Comparison of ENCODE assay signal across 9 mouse cellular contexts in the genomic region with DNA sequence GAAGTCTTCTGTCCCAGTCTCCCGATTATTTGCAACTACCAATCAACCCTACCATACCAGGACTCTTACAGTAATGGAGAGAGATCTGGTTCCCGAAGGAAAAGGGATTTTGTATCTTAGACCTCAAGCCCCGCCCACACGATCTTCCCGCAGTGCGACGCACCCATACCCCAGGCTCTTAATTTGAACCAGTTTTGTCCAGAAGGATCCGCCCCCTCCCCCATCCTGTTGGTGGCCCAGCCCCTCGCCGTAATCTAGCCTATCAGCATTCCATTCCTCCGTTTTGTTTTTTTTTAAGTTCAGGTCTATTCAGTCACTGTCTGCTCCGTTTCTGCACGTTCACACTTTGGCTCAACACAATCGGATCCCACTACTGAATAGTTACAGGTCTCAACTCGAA. TPM values are rescaled to one million over a fixed set of nuclear protein-coding genes. Genes with fewer than 3 reads are reported as not detected.
A peak's percentile ranks its signal among the peaks of the same experiment; 100 is the strongest.
DNase-seq lines count a peak whose midpoint lies in the region; ATAC-seq and TF ChIP-seq lines count a peak whose summit lies in the region.
"Had no signal": no experiment of that assay in that cellular context is flagged by ENCODE, and none has a peak within 500 bp of the region (broad histone marks: within the 10 kb centered on the region; RNA-seq: fewer than 3 reads in every experiment).

No protein-coding gene starts in this region.

- peak overlapping the region; percentile 84 for H3K4me2 ChIP-seq in forebrain, embryonic 15.5 days (replicated peaks)
- H3K4me2 ChIP-seq in intestine, embryonic 15.5 days (replicated peaks): peak overlapping the region; percentile 66
- peak overlapping the region; percentile 67 for H3K4me2 ChIP-seq in liver, embryonic 11.5 days
- peak overlapping the region; percentile 86 for H3K4me2 ChIP-seq in myocyte (ENCODE audit: low read depth)

- DNase-seq in left cerebral cortex, postnatal 14 days (ENCODE audit: low spot score in 2 of 2): peak; percentile 72 to 94
- no peak for DNase-seq in left cerebral cortex, adult 8-10 months (ENCODE audit: low spot score in 2 of 2)
- DNase-seq in brain, embryonic 14.5 days (ENCODE audit: low read depth): peak; percentile 95
- peak; percentile 90 for DNase-seq in liver, embryonic 11.5 days (ENCODE audit: low spot score)
- DNase-seq in thymus, adult 18-20 months: peak; percentile 48 to 75

- no peak for TF ChIP-seq CTCF in brain, embryonic 14.5 days (IDR thresholded peaks at IDR 0.05; ENCODE audit: borderline replicate concordance, extremely low read depth, insufficient read depth, insufficient read length)

- H3K27me3 ChIP-seq in forebrain, embryonic 15.5 days: no peaks in the 10 kb centered on the region
- no peaks in the 10 kb centered on the region for H3K27me3 ChIP-seq in intestine, embryonic 15.5 days (replicated peaks)
- H3K27me3 ChIP-seq in liver, embryonic 11.5 days (replicated peaks; ENCODE audit: control insufficient read depth, insufficient read depth, low read length): no peaks in the 10 kb centered on the region
- no peaks in the 10 kb centered on the region for H3K27me3 ChIP-seq in myocyte (ENCODE audit: control insufficient read depth, insufficient read depth, insufficient read length)

- H3K4me1 ChIP-seq in forebrain, embryonic 15.5 days: peaks cover 37% of the 10 kb centered on the region
- peaks cover 16% of the 10 kb centered on the region for H3K4me1 ChIP-seq in intestine, embryonic 15.5 days (replicated peaks)
- peaks cover 23% of the 10 kb centered on the region for H3K4me1 ChIP-seq in liver, embryonic 11.5 days (replicated peaks; ENCODE audit: control insufficient read depth, insufficient read depth, low read length)

- no peaks in the 10 kb centered on the region for H3K9me3 ChIP-seq in forebrain, embryonic 15.5 days
- H3K9me3 ChIP-seq in intestine, embryonic 15.5 days: no peaks in the 10 kb centered on the region
- H3K9me3 ChIP-seq in liver, embryonic 11.5 days (ENCODE audit: control insufficient read depth, low read length): no peaks in the 10 kb centered on the region

- TF ChIP-seq POLR2A in brain, embryonic 14.5 days (IDR thresholded peaks at IDR 0.05; ENCODE audit: borderline replicate concordance, extremely low read depth, insufficient read depth, insufficient read length, poor library complexity, severe bottlenecking): no peak
- TF ChIP-seq POLR2A in myocyte (IDR thresholded peaks at IDR 0.05; ENCODE audit: insufficient read length, low read depth): peak; percentile 47

- H3K9ac ChIP-seq in forebrain, embryonic 15.5 days (replicated peaks): peak overlapping the region; percentile 73
- peak overlapping the region; percentile 86 for H3K9ac ChIP-seq in intestine, embryonic 15.5 days
- H3K9ac ChIP-seq in liver, embryonic 11.5 days (ENCODE audit: low read depth, low read length): peak overlapping the region; percentile 88

- peak overlapping the region; percentile 67 for H3ac ChIP-seq in myocyte (ENCODE audit: control insufficient read depth, insufficient read length)

- H3K36me3 ChIP-seq in forebrain, embryonic 15.5 days: peaks cover 30% of the 10 kb centered on the region
- H3K36me3 ChIP-seq in intestine, embryonic 15.5 days: peaks cover 41% of the 10 kb centered on the region
- H3K36me3 ChIP-seq in liver, embryonic 11.5 days (ENCODE audit: control insufficient read depth, insufficient read depth, low read length): peaks cover 34% of the 10 kb centered on the region
- peaks cover 24% of the 10 kb centered on the region for H3K36me3 ChIP-seq in myocyte (ENCODE audit: control insufficient read depth, insufficient read depth)

- under 1% methylated on average over 15 of the region's 15 CpGs for WGBS in forebrain, embryonic 15.5 days
- WGBS in intestine, embryonic 15.5 days: under 1% methylated on average over 15 of the region's 15 CpGs
- under 1% methylated on average over 15 of the region's 15 CpGs for WGBS in liver, embryonic 11.5 days

- peak; percentile 66 for ATAC-seq in forebrain, embryonic 15.5 days (replicated peaks)
- peak; percentile 64 for ATAC-seq in intestine, embryonic 15.5 days
- peak; percentile 80 for ATAC-seq in liver, embryonic 11.5 days (replicated peaks; ENCODE audit: low FRiP score)

- intact Hi-C loops in left cerebral cortex, postnatal 14 days (cut with DNase I): loop anchor here (5.0 kb wide), 1 partner anchor 44 kb away; no protein-coding TSS in a partner anchor

- peaks cover 71% of the 10 kb centered on the region for H3K79me2 ChIP-seq in myocyte (ENCODE audit: control insufficient read depth, insufficient read depth)

- peak overlapping the region; percentile 62 for H3K4me3 ChIP-seq in forebrain, embryonic 15.5 days
- H3K4me3 ChIP-seq in intestine, embryonic 15.5 days (replicated peaks): peak overlapping the region; percentile 78
- peak overlapping the region; percentile 86 for H3K4me3 ChIP-seq in liver, embryonic 11.5 days (ENCODE audit: low read depth, low read length)
- H3K4me3 ChIP-seq in myocyte: peak overlapping the region; percentile 97

- H3K27ac ChIP-seq in forebrain, embryonic 15.5 days (replicated peaks): peak overlapping the region; percentile 84
- peak overlapping the region; percentile 86 for H3K27ac ChIP-seq in intestine, embryonic 15.5 days
- H3K27ac ChIP-seq in liver, embryonic 11.5 days (ENCODE audit: low read depth, low read length): peak overlapping the region; percentile 86

TF ChIP-seq in myocyte, 11 proteins besides CTCF, POLR2A, EP300 and RAD21:
- TF ChIP-seq E2F4 (IDR thresholded peaks at IDR 0.05; ENCODE audit: insufficient read depth): peak; percentile 13
- TF ChIP-seq POLR2AphosphoS2 (IDR thresholded peaks at IDR 0.05; ENCODE audit: insufficient read length, low read depth): peak; percentile 58
- no peak for TF ChIP-seq SRF (IDR thresholded peaks at IDR 0.05; ENCODE audit: control insufficient read depth, insufficient read length, low read depth)

RNA-seq across cellular contexts. Expression of a gene that starts 0.9 kb away (rescaled TPM):
- total RNA-seq in left cerebral cortex, postnatal 14 days (2021): 10 to 100 TPM; 80.2 to 81.3 TPM
- total RNA-seq in left cerebral cortex, adult 8-10 months (2022): 100 to 1,000 TPM in 3 of 4 experiments, 10 to 100 TPM in 1; 98.3 to 110 (median 107) TPM
- 126 and 172 TPM in 2 replicates for polyA plus RNA-seq in brain, embryonic 14.5 days (2012; rRNA removed)
- polyA plus RNA-seq in forebrain, embryonic 15.5 days (2015; fragmentation: Nextera tagmentation; extraction: Ambion mirVana): 127 and 149 TPM in 2 replicates
- 131 and 138 TPM in 2 replicates for polyA plus RNA-seq in intestine, embryonic 15.5 days (2015; fragmentation: Nextera tagmentation; extraction: Ambion mirVana)
- 163 TPM in 2 replicates for polyA plus RNA-seq in liver, embryonic 11.5 days (2014; fragmentation: Nextera tagmentation; extraction: Ambion mirVana)
- polyA plus RNA-seq in myocyte (2012; fragmentation: generic; extraction: Trizol): 182 TPM

RNA-seq across cellular contexts. Expression of a gene that starts 0.9 kb away (rescaled TPM):
- 10 to 100 TPM; 18.0 to 20.3 TPM for total RNA-seq in left cerebral cortex, postnatal 14 days (2021)
- total RNA-seq in left cerebral cortex, adult 8-10 months (2022): 10 to 100 TPM; 15.7 to 22.6 (median 19.9) TPM
- polyA plus RNA-seq in brain, embryonic 14.5 days (2012; rRNA removed): 26.5 and 32.5 TPM in 2 replicates
- 31.6 and 33.0 TPM in 2 replicates for polyA plus RNA-seq in forebrain, embryonic 15.5 days (2015; fragmentation: Nextera tagmentation; extraction: Ambion mirVana)
- 55.2 and 58.0 TPM in 2 replicates for polyA plus RNA-seq in intestine, embryonic 15.5 days (2015; fragmentation: Nextera tagmentation; extraction: Ambion mirVana)
- 44.1 and 46.0 TPM in 2 replicates for polyA plus RNA-seq in liver, embryonic 11.5 days (2014; fragmentation: Nextera tagmentation; extraction: Ambion mirVana)
- 96.5 TPM for polyA plus RNA-seq in myocyte (2012; fragmentation: generic; extraction: Trizol)

RNA-seq across cellular contexts. Expression of a gene that starts 17.3 kb away (rescaled TPM):
- total RNA-seq in left cerebral cortex, postnatal 14 days (2021): 10 to 100 TPM; 25.6 to 26.0 TPM
- total RNA-seq in left cerebral cortex, adult 8-10 months (2022): 10 to 100 TPM; 23.2 to 28.0 (median 26.8) TPM
- 30.7 and 37.2 TPM in 2 replicates for polyA plus RNA-seq in brain, embryonic 14.5 days (2012; rRNA removed)
- 9.0 and 10.2 TPM in 2 replicates for polyA plus RNA-seq in forebrain, embryonic 15.5 days (2015; fragmentation: Nextera tagmentation; extraction: Ambion mirVana)
- polyA plus RNA-seq in intestine, embryonic 15.5 days (2015; fragmentation: Nextera tagmentation; extraction: Ambion mirVana): 10.4 and 12.8 TPM in 2 replicates
- polyA plus RNA-seq in liver, embryonic 11.5 days (2014; fragmentation: Nextera tagmentation; extraction: Ambion mirVana): 8.1 and 9.7 TPM in 2 replicates
- 28.0 TPM for polyA plus RNA-seq in myocyte (2012; fragmentation: generic; extraction: Trizol)

RNA-seq across cellular contexts. Expression of a gene that starts 20.5 kb away (rescaled TPM):
- 1 to 10 TPM; 1.5 to 1.7 TPM for total RNA-seq in left cerebral cortex, postnatal 14 days (2021)
- total RNA-seq in left cerebral cortex, adult 8-10 months (2022): 1 to 10 TPM in 2 of 4 experiments, under 1 TPM in 2; 0.57 to 1.4 (median 0.90) TPM
- polyA plus RNA-seq in brain, embryonic 14.5 days (2012; rRNA removed): 3.8 and 4.6 TPM in 2 replicates
- 1.8 and 2.4 TPM in 2 replicates for polyA plus RNA-seq in forebrain, embryonic 15.5 days (2015; fragmentation: Nextera tagmentation; extraction: Ambion mirVana)
- 1.4 and 1.5 TPM in 2 replicates for polyA plus RNA-seq in intestine, embryonic 15.5 days (2015; fragmentation: Nextera tagmentation; extraction: Ambion mirVana)
- 1.5 and 1.8 TPM in 2 replicates for polyA plus RNA-seq in liver, embryonic 11.5 days (2014; fragmentation: Nextera tagmentation; extraction: Ambion mirVana)
- polyA plus RNA-seq in myocyte (2012; fragmentation: generic; extraction: Trizol): 4.1 TPM

RNA-seq across cellular contexts. Expression of a gene that starts 22.2 kb away (rescaled TPM):
- not detected for total RNA-seq in left cerebral cortex, postnatal 14 days (2021)
- total RNA-seq in left cerebral cortex, adult 8-10 months (2022): not detected
- polyA plus RNA-seq in brain, embryonic 14.5 days (2012; rRNA removed): not detected in 2 replicates
- polyA plus RNA-seq in forebrain, embryonic 15.5 days (2015; fragmentation: Nextera tagmentation; extraction: Ambion mirVana): not detected in 2 replicates
- polyA plus RNA-seq in intestine, embryonic 15.5 days (2015; fragmentation: Nextera tagmentation; extraction: Ambion mirVana): 0.32 and 0.36 TPM in 2 replicates
- 2.0 and 2.7 TPM in 2 replicates for polyA plus RNA-seq in liver, embryonic 11.5 days (2014; fragmentation: Nextera tagmentation; extraction: Ambion mirVana)
- 0.04 TPM for polyA plus RNA-seq in myocyte (2012; fragmentation: generic; extraction: Trizol)
- total RNA-seq: layer of hippocampus, postnatal 36 days had no signal

Comparison
In these comparisons a context has a peak if more than half of its experiments do, and no peak if none do; other contexts are left out.
1. DNase-seq: peak in left cerebral cortex, postnatal 14 days (2 of 2), brain, embryonic 14.5 days (single experiment), liver, embryonic 11.5 days (single experiment) and thymus, adult 18-20 months (2 of 2); none in left cerebral cortex, adult 8-10 months (0 of 2).
2. Peak in every context shown above with its lines, with median percentiles within 50 percentile points of each other: ATAC-seq, H3K27ac ChIP-seq, H3K4me2 ChIP-seq, H3K4me3 ChIP-seq and H3K9ac ChIP-seq.